Mouse (Mus musculus) colon, adult 2 months (tissue): ENCODE results near the gene Igfbpl1. TPM values are rescaled to one million over a fixed set of nuclear protein-coding genes. Genes with fewer than 3 reads are reported as not detected.

Source experiments
- polyA plus RNA-seq: library from polyadenylated mRNA; depleted of rRNA; stranded (reverse); fragments of >200 nt; gene quantifications from 2 replicates; pipeline ENCODE4 v1.2.3, GENCODE M21; 2012; rRNA removed

The Igfbpl1 gene
- polyA plus RNA-seq = 0.08 and 0.10 TPM in 2 replicates

DNA sequence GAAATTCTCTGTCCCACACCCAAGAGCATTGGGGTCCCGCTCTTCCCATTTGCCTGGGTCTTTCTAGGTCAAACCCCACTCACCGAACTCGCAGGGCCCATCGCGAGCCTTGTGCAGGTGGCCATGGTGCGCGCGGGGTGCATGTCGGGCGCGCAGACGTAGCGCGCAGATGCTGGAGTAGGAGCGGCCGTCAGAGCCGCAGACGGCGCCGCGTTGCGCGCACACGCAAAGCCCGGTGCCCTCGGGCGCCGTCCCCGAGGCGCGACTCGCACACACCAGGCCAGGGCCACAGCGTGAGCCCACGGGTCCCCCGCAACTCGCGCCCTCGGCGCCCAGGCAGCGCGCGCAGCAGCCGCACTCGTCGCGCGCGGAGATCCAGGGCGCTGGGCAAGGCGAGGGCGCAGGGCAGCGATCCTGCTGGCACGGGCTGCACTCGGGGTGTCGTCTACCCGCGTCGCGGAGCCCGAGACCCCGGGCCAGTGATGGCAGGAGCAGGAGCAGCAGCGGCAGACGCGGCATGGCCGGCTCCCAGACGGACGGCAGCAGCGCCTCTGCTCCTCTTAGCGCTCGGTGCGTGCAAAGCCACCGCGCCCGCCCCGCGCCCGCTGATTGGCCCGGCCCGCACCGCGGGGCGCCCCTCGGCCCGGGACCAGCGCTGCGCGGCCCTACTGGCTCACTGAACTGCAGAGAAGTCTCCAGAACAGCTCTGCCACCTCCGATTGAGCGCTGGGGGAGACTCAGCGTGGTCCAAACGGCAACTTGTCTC, at the start of gene Igfbpl1:
Igfbpl1 (minus strand) TSS at position 649 of the 766 bp plus-strand sequence.

GRCm38 (mm10) chr4:45848109-45848824, 21.5 kb upstream of the Igfbpl1 start, which contains the start of gene Stra6l:
Stra6l (plus strand) TSS chr4:45848664.

DNA sequence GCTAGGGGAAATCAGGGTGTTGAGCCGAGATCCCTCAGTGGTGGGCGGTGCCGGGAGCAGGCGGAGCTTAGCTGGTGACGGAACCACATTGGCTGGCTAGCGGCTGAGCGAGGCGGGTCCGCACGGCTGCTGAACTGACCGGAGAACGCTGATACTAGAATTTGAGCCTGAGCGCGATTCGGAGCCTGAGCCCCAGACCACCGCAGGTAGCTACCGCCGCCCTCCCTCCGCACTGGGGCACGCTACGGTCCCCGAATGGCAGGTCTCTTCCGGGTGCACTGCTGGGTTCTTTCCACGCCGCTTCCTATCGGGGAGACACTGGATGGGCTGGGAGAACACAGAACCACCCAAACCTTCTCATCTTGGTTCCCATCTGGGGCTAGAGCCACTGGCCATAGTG, 27.8 kb downstream of the Igfbpl1 start, which contains the start of gene Aldh1b1:
Aldh1b1 (plus strand) TSS at position 59 of the 400 bp plus-strand sequence.

Other genes starting within 250 kb of the Igfbpl1 start
- gene Aldh1b1, start 27.9 kb downstream of the Igfbpl1 start, polyA plus RNA-seq = 118 and 134 TPM in 2 replicates
- 9.4 and 14.2 TPM in 2 replicates for gene Stra6l, start 21.7 kb upstream of the Igfbpl1 start, polyA plus RNA-seq
- not detected in 2 replicates for gene Ccdc180, start 63.4 kb upstream of the Igfbpl1 start, polyA plus RNA-seq
- gene Tdrd7, start 138.4 kb upstream of the Igfbpl1 start, polyA plus RNA-seq = 12.0 and 12.1 TPM in 2 replicates
- gene Tmod1, start 212.0 kb upstream of the Igfbpl1 start, polyA plus RNA-seq = 1.6 and 2.0 TPM in 2 replicates